Mouse (Mus musculus) v-Abl transformed pro-B cells (cell line): ENCODE measurements around the gene Ppp1r1b.

Source experiments
- in situ Hi-C, 2 experiments: fragments of 400-800 bp; cut with MboI; formaldehyde crosslinking; loops; one replicate each; pipeline ENCODE4 v1.15.1; 2025; ENCODE audit not compliant: unreplicated experiment in 2 of 2

Gene Ppp1r1b

GRCm38 (mm10) chr11:98348083-98348961, at the start of gene Ppp1r1b:
TSS of gene Ppp1r1b (plus strand) at chr11:98348404.
- in situ Hi-C loops = loop anchor here in 1 of 2 experiments (10.0 kb wide), 1 partner anchor 106 kb away; no protein-coding TSS in a partner anchor

DNA sequence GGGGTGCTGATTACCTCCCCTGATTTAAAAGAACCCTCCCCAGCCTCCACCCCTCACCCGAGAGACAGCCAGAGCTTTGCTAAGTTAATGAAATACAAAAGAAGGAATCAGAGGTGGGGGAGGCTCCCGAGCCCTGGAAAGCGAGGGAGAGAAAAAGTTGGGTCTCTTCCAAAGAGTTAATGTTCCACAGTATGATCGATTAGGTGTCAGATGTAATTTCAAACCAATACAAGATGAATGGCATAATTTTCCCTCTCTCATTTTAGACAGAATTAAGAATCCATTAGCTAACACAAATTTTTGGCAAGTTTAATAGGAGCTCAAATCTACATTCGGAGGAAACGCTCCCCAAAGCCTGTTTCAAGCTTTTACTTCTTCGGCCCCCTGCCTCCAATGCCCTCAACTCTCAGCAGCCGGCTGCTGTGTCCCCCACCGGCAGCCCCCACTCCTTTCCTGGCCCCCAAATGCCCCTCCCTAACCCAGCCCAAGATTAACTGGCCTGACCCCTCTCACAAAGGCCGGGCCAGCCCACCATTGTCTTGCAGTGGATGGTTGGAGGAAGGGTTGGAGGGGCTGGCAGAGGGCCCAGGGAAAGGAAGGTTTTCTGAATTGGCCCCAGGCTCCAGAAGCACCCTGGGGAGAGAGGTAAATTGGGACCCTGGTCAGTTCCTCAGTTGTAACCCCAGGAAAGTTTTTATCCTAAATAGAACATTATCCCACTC, 49.6 kb upstream of the Ppp1r1b start:
- in situ Hi-C loops = no loop called here

- in situ Hi-C loops = loop anchor here in 1 of 2 experiments (25.0 kb wide), 1 partner anchor 802 kb away; the partner anchor contains the start of gene 4933428G20Rik
Observed at GRCm38 (mm10) chr11:98313790-98314323, 34.3 kb upstream of the Ppp1r1b start.

GRCm38 (mm10) chr11:98317479-98317878, 30.7 kb upstream of the Ppp1r1b start:
- in situ Hi-C loops = loop anchor here in 1 of 2 experiments (25.0 kb wide), 1 partner anchor 805 kb away; the partner anchor contains the start of gene 4933428G20Rik

DNA sequence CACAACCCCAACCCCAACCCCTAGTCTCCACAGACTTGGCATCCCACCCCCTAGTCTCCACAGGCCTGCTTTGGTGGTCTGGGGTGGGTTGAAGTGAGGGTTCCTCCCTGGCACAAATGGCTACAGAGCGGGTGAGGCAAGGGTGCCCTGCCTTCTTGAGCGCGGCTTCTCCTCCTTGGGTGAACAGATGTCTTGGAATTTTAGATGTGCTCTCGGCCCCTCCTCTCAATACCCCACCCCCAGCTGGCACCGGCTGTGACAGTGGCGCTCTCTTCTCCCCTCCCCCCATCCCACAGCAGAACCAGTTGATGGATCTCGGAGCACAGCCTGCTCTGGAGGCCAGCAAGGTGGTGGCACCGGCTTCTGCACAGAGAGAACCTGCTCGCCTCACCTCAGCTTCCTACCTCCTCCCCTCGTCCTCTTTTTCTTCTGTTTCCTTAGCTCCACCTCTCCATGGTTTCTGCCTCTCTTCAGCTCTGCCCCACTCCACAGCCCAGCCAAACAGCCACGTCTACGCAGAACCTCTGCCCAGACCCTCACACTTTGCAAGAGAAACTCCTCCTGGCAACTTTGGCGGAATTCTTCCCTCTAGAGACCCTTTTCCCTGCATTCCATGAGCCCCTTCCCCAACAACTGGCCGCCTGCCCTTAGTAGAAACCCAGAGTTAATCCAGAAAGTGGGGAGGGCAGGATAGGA, 29.6 kb upstream of the Ppp1r1b start:
- in situ Hi-C loops = loop anchor here in 1 of 2 experiments (25.0 kb wide), 1 partner anchor 806 kb away; the partner anchor contains the start of gene 4933428G20Rik

DNA sequence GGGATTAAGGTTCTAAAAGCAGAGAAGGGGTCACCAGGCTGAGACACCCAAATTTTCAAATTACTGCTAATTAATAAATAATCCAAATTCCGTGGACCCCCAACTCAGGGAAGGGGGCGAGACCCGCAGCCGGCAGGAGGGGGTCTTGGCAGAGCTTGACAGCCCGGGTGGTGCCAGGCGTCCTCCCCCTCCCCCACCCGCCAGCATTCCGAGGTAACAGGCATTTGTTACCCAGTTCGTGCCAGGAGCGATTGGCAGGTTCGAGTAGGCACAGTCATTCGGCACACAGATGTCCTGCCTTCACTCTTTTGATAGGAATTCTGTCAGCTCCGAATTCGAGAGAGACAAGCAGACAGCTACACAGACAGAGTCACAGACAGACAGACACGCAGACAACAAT, 29.1 kb upstream of the Ppp1r1b start:
- in situ Hi-C loops = loop anchor here in 1 of 2 experiments (25.0 kb wide), 1 partner anchor 807 kb away; the partner anchor contains the start of gene 4933428G20Rik

- in situ Hi-C loops = loop anchor here in 1 of 2 experiments (25.0 kb wide), 1 partner anchor 807 kb away; the partner anchor contains the start of gene 4933428G20Rik
Observed at GRCm38 (mm10) chr11:98319544-98319943, 28.7 kb upstream of the Ppp1r1b start.

GRCm38 (mm10) chr11:98319944-98320343, 28.3 kb upstream of the Ppp1r1b start:
- in situ Hi-C loops = loop anchor here (10.0 to 25.0 kb wide), 2 partner anchors 45 to 808 kb away; partner anchors contain the start of gene 4933428G20Rik (in 1 of the 2)

DNA sequence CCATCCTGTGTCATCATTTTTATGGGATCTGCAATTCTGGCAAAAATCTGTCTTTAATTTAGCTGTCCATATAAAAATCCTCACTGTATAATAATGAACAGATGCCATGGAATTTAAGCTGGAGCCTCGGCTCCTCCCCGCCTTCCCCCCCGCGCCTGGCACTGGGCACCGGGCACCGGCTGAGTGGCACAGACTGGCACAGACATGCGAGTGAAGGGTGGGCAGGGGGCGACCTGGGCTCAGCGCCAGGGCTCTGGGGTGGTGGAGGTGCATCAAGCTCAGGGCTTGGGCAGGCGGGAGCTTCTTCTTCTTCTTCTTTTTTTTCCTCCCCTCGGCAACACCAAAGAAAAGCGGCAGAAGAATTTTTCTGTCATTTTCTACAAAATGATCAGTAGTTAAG, 27.8 kb upstream of the Ppp1r1b start:
- in situ Hi-C loops = loop anchor here (10.0 to 25.0 kb wide), 2 partner anchors 46 to 808 kb away; partner anchors contain the start of gene 4933428G20Rik (in 1 of the 2)

DNA sequence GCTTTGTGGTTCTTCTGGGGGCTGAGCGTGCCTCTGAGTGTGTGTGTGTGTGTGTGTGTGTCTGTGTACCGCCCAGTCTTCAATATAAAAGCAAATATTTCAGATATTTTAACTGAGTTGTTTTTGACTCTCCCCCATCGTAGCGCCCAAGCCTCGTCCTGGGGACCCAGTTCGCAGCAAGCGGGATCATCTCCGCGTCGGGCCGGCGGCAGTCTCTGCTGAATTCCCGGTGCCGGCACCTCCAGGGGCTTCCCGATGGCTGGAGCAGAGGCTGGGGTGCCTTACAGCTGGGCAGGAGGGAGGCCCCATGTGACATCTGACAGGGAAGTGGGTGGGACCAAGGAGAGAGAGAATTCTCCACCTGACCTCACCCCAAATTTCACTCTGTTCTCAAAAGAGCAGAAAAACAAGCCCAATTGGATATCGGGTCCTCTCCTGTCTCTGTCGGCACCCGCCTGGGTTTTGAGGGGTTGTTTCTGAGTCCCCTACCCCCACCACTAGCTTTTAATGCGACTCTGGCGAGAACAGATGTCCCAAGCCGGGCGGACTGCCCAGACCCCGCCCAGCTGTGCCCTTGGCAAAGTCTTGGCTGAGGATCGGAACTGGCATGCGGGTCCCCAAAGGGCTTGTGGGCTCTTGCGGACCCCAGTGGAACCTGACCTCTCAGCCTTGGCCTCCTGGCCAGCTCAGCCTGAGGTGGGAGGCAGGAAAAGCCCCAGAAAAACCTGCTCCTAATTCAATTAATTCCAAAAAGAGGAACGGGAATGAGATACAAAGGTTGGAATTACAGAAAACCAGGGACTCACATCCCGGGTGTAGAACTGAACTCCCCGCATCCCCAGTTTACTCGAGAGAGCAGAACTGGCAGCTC, 27.2 kb upstream of the Ppp1r1b start:
- in situ Hi-C loops = loop anchor here (10.0 to 25.0 kb wide), 2 partner anchors 46 to 809 kb away; partner anchors contain the start of gene 4933428G20Rik (in 1 of the 2)

- in situ Hi-C loops = loop anchor here (10.0 to 25.0 kb wide), 2 partner anchors 47 to 809 kb away; partner anchors contain the start of gene 4933428G20Rik (in 1 of the 2)
Observed at GRCm38 (mm10) chr11:98321677-98322003, 26.6 kb upstream of the Ppp1r1b start.

DNA sequence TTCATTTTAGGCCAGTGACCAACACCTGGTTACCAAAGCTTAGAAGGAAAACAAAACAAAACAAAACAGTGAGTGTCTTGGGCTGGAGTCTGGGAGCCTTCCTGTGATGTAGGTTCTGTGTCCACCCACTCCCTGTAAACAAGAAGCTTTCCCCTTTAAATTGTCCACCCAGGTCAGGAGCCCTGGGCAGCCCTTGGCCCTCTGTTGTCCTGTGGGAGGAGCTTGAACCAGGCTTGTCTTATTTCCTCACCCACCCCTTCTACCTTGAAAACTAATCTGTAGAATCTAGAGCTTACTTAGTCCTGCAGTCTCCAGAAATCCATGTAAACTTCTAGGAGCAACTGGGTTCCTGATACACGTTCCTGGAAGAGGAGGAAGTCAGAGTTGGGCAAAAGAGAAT, 26.0 kb upstream of the Ppp1r1b start:
- in situ Hi-C loops = loop anchor here (10.0 to 25.0 kb wide), 2 partner anchors 47 to 810 kb away; partner anchors contain the start of gene 4933428G20Rik (in 1 of the 2)

DNA sequence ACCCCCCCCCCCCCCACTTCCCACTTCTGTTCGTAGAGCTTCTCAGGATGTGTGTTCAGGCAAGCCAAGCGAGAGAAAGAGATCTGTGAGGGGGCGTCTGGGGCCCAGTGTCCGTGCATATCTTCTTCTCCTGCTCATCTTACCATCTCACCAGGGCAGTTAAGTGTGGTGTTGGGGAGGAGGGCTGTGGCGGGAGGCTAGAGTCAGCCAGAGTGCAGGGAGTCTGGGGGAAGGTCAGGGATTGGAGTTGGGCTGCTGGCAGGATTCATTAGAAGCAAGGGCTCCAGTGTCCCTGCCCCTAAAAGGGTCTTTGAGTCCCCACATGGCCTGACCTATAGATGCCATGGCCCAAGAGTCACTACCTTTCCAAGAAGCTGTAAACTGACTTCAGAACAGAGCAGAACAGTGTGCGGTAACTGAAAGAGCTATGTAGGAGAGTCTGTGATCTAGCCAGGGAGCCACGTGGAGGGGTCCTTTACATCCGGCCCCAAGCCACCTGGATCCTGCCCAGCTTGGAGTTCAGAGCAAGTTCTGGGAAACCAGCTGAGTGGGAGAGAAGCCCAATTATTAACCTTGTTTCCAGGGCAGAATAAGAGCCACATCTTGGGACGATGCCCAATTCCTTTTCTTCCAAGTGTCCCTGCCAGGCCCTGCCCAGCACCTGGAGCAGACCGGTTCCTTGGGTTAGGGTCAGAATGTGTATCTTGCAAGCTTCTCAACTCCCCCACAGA, 24.9 kb upstream of the Ppp1r1b start:
- in situ Hi-C loops = loop anchor here (10.0 to 25.0 kb wide), 2 partner anchors 48 to 811 kb away; partner anchors contain the start of gene 4933428G20Rik (in 1 of the 2)

GRCm38 (mm10) chr11:98323933-98324332, 24.3 kb upstream of the Ppp1r1b start:
- in situ Hi-C loops = loop anchor here (10.0 to 25.0 kb wide), 2 partner anchors 49 to 812 kb away; partner anchors contain the start of gene 4933428G20Rik (in 1 of the 2)

GRCm38 (mm10) chr11:98325191-98325820, 22.9 kb upstream of the Ppp1r1b start:
- in situ Hi-C loops = loop anchor here in 1 of 2 experiments (10.0 kb wide), 1 partner anchor 51 kb away; no protein-coding TSS in a partner anchor

DNA sequence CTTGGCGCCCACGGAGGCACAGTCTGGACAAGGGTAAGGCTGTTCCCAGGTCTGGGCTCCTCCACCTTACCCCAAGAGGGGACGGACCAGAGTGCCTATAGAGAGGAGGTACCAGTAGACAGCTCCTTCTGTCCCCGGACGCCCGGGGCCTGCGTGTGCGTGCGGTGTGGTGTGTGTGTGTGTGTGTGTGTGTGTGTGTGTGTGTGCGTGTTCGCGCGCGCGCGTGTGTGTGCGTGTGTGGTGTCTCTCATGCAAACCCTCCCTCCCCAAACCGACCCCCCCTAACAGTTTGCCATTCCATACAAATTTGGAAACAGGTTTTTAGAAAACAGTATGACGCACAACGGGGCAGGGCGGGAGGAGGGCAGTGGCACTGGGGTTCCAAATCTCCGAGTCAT, 22.4 kb upstream of the Ppp1r1b start:
- in situ Hi-C loops = loop anchor here in 1 of 2 experiments (10.0 kb wide), 1 partner anchor 51 kb away; no protein-coding TSS in a partner anchor

GRCm38 (mm10) chr11:98326741-98327135, 21.5 kb upstream of the Ppp1r1b start:
- in situ Hi-C loops = loop anchor here in 1 of 2 experiments (10.0 kb wide), 1 partner anchor 52 kb away; no protein-coding TSS in a partner anchor
